Mouse (Mus musculus) small intestine, adult 2 months (tissue): ENCODE results near the gene Icmt. TPM values are rescaled to one million over a fixed set of nuclear protein-coding genes. Genes with fewer than 3 reads are reported as not detected.
A peak's percentile ranks its signal among the peaks of the same experiment; 100 is the strongest.

Source experiments
- H3K27ac ChIP-seq: fragments of 200-500 bp; 2 replicates; pipeline ENCODE4 v1.5.1; 2012; ENCODE audit warnings: low read depth, low read length, control low read depth, inconsistent platforms; ENCODE audit not compliant: insufficient read depth
- H3K27me3 ChIP-seq: fragments of 200-500 bp; 2 replicates; pipeline ENCODE4 v1.6.1; 2012; ENCODE audit warnings: mild to moderate bottlenecking, moderate library complexity, low read length, inconsistent platforms; ENCODE audit not compliant: control insufficient read depth, insufficient read depth
- H3K36me3 ChIP-seq: fragments of 200-500 bp; 2 replicates; pipeline ENCODE4 v1.6.1; 2012; ENCODE audit warnings: mild to moderate bottlenecking, low read length, control low read depth, inconsistent platforms; ENCODE audit not compliant: control insufficient read depth, insufficient read depth
- H3K4me1 ChIP-seq: fragments of 200-500 bp; 2 replicates; pipeline ENCODE4 v1.6.1; 2012; ENCODE audit warnings: low read length, inconsistent platforms, mixed read lengths; ENCODE audit not compliant: control insufficient read depth, insufficient read depth, insufficient read length
- H3K4me3 ChIP-seq: fragments of 200-500 bp; 2 replicates; pipeline ENCODE4 v1.5.1; 2012; ENCODE audit warnings: low read depth, mild to moderate bottlenecking, control low read depth, inconsistent platforms, low read length, moderate library complexity
- CTCF ChIP-seq: fragments of 200-500 bp; IDR thresholded peaks from 2 replicates; pipeline ENCODE4 v1.5.1; 2012; ENCODE audit warnings: low read depth, mild to moderate bottlenecking, control low read depth, inconsistent platforms, low read length, moderate library complexity, mixed read lengths; ENCODE audit not compliant: insufficient replicate concordance, insufficient read length; ENCODE audit errors: extremely low read depth
- POLR2A ChIP-seq: fragments of 200-500 bp; IDR thresholded peaks from 2 replicates; pipeline ENCODE4 v1.6.1; 2012; ENCODE audit warnings: low read depth, mild to moderate bottlenecking, control low read depth, inconsistent platforms, low read length, moderate library complexity
- WGBS: fragments of 180-500 bp; shearing (Covaris S2); methylation state at CpG from one replicate; pipeline ENCODE4 v1.1.7; 2018; 5-methylcytosine and 5-hydroxymethylcytosine counted together
- polyA plus RNA-seq: library from polyadenylated mRNA; depleted of rRNA; stranded (reverse); fragments of >200 nt; gene quantifications from 2 replicates; pipeline ENCODE4 v1.2.3, GENCODE M21; 2012

Gene Icmt
- polyA plus RNA-seq, 1 experiment: 26.5 TPM

DNA sequence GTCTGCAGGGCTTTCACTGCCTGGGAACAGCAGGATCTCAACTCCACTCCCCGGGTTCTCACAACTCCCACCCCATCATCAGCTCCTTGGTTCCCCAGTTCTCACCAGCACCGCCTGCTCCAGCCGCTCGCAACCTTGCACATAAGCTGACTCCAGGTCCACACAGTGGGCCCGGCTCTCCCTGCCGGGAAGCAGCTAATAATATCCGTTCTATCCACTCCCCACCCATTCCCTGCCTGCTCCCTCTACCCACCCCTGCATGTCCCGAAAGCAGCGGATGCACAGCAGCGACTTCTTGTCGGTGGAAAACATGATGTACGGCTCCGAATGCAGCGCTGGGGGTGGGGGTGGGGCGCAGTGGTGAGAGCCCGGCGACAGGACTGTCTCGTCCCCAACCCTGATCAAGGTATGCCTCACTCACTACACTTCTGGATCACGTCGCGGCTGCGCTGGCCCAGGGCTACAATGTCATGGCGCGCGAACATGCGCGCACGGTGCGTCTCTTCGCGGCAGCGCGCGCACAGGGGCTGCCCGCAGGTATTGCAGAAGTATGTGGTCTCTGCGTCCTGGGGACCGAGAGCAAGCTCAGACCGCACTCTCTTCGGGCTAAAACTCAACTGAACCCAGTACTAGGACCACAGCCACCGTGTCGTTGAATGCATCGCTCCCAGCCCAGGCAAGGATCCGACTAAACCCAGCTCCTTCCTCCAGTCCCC, 18.6 kb downstream of the Icmt start:
- H3K4me1 ChIP-seq: peaks cover 14% of the 10 kb centered on the region
- 3% methylated on average over 43 of the region's 43 CpGs for WGBS
- no peaks in the 10 kb centered on the region for H3K36me3 ChIP-seq
- peaks cover 44% of the 10 kb centered on the region for H3K27me3 ChIP-seq
- H3K27ac ChIP-seq: no peak overlapping the region
- TF ChIP-seq POLR2A (no peak), CTCF (no peak)
- no peak overlapping the region for H3K4me3 ChIP-seq

DNA sequence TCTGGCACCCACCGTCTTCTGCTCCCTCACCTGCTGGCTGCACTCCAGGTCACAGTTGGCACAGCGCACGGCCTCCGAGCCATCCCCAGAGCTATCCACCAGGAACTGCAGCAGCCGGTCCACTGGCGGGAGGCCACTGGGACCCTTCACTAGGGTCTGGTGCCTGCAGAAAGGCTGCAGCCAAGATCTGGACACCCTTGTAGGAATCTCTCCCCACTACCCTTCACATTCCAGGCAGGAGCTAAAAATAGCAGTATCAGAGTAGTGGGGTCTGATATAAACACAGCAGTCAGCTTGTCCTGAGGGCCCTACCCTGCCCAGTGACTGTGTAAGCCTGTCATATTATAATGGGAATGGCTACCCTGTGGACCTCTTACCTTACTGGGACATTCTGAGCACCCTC, 20.6 kb downstream of the Icmt start:
- 64% methylated on average over 6 of the region's 6 CpGs for WGBS
- Histone ChIP-seq H3K4me3 (no peak overlapping the region), H3K36me3 (no peaks in the 10 kb centered on the region), H3K4me1 (peaks cover 8% of the 10 kb centered on the region), H3K27me3 (peaks cover 40% of the 10 kb centered on the region), H3K27ac (no peak overlapping the region)
- no peak for TF ChIP-seq CTCF
- TF ChIP-seq POLR2A: no peak

DNA sequence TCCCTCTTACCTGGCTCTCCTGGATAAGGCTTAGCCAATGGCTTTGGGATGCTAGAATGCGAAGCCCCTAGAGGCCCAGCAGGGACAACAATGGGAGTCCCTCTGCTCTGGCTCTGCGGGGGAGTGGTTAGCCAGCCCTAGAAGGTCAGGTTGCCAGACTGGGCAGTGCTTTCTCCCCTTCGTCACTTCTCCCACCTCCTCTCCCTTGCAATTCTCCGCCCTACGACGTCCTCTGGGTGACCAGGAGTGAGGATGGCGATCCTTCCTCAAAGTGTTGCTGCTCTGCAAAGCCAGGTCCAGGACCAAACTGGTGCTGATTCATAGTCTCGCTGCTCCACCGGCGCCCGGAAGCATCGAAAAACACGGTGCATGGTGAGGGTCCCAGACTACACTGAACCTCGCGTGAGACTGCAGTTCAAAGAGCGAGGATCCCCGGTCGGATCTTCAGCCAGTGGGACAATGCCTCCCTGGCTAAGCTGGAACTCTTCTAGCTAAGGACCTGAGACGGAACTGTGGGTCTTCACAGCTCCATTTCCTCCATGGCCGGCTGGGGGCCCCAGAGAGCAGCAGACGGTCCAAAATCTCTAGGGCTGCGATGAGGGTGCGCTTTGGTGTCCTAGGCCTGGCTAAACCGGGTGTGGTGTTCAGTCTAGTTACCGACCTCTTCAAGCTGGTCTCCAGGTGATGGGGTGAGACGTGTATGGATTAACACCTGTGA, 21.6 kb downstream of the Icmt start, which contains the start of gene Rnf207:
Rnf207 (minus strand) TSS at position 477 of the 718 bp plus-strand sequence.
- Histone ChIP-seq H3K27ac (no peak within 1 kb of the TSS), H3K4me3 (peak within 1 kb of the TSS; percentile 43), H3K36me3 (no peaks in the 10 kb centered on the region), H3K4me1 (0 out of 2 replicates have a peak, but pooled peaks cover 2% of the 10 kb centered on the region), H3K27me3 (peaks cover 30% of the 10 kb centered on the region)
- no peak for TF ChIP-seq POLR2A
- peak; percentile 55; the same call in 1 of the 2 replicates for TF ChIP-seq CTCF
- 7% methylated on average over 26 of the region's 26 CpGs for WGBS

DNA sequence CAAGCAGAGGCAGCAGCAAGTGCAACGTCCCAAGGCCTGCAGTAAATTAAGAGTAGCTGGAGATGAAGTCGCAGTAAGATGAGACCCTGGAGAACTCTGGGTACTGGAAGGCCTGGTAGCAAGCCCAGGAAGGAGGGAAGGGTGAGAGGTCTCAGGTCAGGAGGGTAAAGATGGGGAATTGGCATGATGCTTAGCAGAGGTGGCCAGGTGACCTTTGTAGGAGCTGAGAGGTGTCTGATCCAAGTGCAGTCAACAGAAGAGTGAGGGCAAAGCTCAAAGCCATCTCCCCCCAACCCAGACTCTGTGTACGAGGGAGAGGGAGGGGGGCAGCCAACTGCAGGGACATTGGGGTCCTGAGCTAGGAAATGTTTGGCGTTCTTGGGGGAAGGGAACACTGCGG, 24.4 kb downstream of the Icmt start:
- Histone ChIP-seq H3K36me3 (no peaks in the 10 kb centered on the region), H3K27ac (no peak overlapping the region), H3K4me1 (peaks cover 5% of the 10 kb centered on the region; the same call in 1 of the 2 replicates), H3K4me3 (no peak overlapping the region), H3K27me3 (peaks cover 5% of the 10 kb centered on the region; the same call in 1 of the 2 replicates)
- WGBS: 51% methylated on average over 5 of the region's 5 CpGs
- TF ChIP-seq POLR2A (no peak), CTCF (no peak)

DNA sequence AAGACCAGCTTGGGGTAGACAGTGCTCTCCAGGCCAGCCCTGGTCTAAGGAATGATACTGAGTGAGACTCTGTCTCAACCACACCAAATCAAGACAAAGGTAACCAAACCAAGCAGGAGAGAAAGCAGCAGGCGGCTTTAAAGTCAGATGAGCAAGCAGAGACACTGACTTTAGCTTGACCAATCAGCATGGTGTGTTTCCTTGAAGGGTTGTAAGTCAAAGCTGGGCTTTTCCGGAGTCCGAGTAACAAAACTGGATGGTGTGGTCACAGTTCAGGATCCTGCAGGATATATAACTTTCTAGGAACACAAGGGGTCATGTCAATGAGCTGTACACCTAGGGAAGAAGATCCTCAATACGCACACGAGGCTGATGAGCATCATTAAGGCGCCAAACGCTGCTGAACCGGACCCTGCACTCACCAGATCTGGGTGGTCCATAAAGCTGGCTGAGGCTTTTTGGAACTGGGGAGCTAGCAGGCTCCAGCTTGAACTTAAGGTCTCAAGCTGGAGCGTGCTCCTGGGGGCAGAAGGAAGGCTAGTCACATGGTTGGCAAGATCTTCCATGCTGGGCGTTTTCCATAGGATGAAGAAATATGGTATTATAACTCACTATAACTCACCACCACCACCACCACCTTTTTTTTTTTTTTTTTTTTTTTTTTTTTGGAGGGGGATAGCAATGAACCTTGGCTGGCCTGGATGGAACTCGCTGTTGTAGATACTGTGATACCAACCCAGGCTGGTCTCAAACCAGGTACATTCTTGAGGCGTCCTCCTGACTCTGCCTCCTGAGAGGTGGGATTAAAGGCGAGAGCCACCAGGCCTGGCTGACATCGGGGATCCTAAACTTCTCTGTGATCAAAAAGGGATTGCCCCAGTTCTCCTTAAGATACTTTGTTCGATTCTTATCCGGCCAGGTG, 27.9 kb downstream of the Icmt start:
- Histone ChIP-seq H3K36me3 (peaks cover 16% of the 10 kb centered on the region), H3K27me3 (no peaks in the 10 kb centered on the region), H3K4me3 (peak overlapping the region; percentile 56), H3K27ac (no peak overlapping the region), H3K4me1 (peaks cover 5% of the 10 kb centered on the region; the same call in 1 of the 2 replicates)
- WGBS: 46% methylated on average over 16 of the region's 16 CpGs
- TF ChIP-seq CTCF (no peak), POLR2A (no peak)

DNA sequence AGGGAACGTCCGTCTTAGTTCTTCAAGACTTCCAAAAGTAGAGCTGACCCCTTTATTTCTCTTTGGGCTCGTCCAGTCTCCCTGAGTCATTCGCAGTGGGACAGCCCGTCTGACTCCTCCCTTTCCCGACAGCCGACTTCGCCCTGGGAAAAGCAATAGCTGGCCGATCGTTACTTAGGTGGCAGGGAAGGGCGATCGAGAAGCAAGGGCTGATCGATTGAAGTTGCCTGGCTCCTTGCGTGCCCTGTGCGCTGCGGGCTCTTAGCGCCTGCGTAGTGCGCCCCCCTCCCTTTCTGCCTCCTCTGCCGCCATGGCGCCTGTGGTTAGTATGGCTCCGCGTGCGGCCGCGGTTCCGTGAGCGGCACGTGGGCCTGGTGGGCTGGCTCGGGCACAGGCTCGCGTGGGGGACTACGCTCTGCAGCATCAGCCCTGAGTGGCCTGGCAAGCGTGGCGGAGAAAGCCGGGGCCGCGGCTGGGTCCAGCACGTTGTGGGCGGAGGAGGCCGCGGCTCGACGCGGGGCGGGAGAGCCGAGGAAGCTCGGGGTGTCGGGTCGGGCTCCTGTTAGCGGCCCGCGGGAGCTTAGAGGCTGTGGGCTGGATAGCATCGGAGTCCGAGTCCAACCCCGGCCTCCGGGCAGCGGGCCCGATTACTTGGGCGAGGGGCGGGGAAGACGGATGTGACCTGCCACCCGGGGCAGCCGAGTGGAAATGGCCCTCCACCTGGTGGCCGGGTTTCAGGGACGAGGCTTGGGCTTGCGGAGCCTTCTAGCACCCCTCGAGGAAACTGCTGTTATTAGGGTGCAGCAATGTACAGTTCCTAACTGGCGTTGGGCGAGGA, 28.8 kb downstream of the Icmt start, which contains the start of gene Rpl22:
Rpl22 (plus strand) TSS at position 169 of the 838 bp plus-strand sequence.
- Histone ChIP-seq H3K36me3 (peaks cover 22% of the 10 kb centered on the region), H3K4me1 (peaks cover 5% of the 10 kb centered on the region; the same call in 1 of the 2 replicates), H3K27ac (no peak within 1 kb of the TSS), H3K4me3 (peak within 1 kb of the TSS; percentile 84), H3K27me3 (no peaks in the 10 kb centered on the region)
- TF ChIP-seq CTCF: peak; percentile 34; the same call in 1 of the 2 replicates
- TF ChIP-seq POLR2A: 0 out of 2 replicates have a peak, but pooled peaks have one; percentile 40
- under 1% methylated on average over 70 of the region's 70 CpGs for WGBS
